In genomic region chr17:29090776-29091175, GRCm38 (mm10) we compare ENCODE assay signal across 8 mouse cellular contexts. TPM values are rescaled to one million over a fixed set of nuclear protein-coding genes. Genes with fewer than 3 reads are reported as not detected.
DNase-seq lines count a peak whose midpoint lies in the region; ATAC-seq and TF ChIP-seq lines count a peak whose summit lies in the region.

TSS of gene Cdkn1a (plus strand) at chr17:29090976.

- peaks cover 14% of the 10 kb centered on the region for H3K4me1 ChIP-seq in neural tube, embryonic 11.5 days (ENCODE audit: control insufficient read depth, insufficient read depth, low read length)
- H3K4me1 ChIP-seq in brown adipose tissue, adult 24 weeks (ENCODE audit: control insufficient read depth, insufficient read depth, insufficient read length, low read length) = no peaks in the 10 kb centered on the region
- no peaks in the 10 kb centered on the region for H3K4me1 ChIP-seq in heart, adult 2 months (ENCODE audit: control insufficient read depth, insufficient read depth, low read length)
- H3K4me1 ChIP-seq in neural tube, embryonic 15.5 days = peaks cover 23% of the 10 kb centered on the region

- TF ChIP-seq POLR2A in heart, adult 2 months (IDR thresholded peaks at IDR 0.05; ENCODE audit: insufficient read depth, low read depth, low read length) = no peak

- H3K9me3 ChIP-seq in neural tube, embryonic 11.5 days (ENCODE audit: control insufficient read depth, low read length) = no peaks in the 10 kb centered on the region
- H3K9me3 ChIP-seq in neural tube, embryonic 15.5 days (replicated peaks) = no peaks in the 10 kb centered on the region

- H3K4me3 ChIP-seq in neural tube, embryonic 11.5 days (ENCODE audit: low read depth, low read length) = no peak within 1 kb of the TSS
- no peak within 1 kb of the TSS for H3K4me3 ChIP-seq in brown adipose tissue, adult 24 weeks (ENCODE audit: insufficient read depth, low read depth, low read length)
- no peak within 1 kb of the TSS for H3K4me3 ChIP-seq in heart, adult 2 months
- H3K4me3 ChIP-seq in neural tube, embryonic 15.5 days (replicated peaks) = no peak within 1 kb of the TSS

- ATAC-seq in neural tube, embryonic 11.5 days (ENCODE audit: insufficient read depth, low FRiP score, low TSS enrichment) = no peak
- ATAC-seq in neural tube, embryonic 15.5 days (ENCODE audit: low FRiP score) = no peak
- no peak for ATAC-seq in erythroid progenitor cell, adult 5-6 weeks (replicated peaks; ENCODE audit: low FRiP score, poor library complexity, severe bottlenecking)

- no peaks in the 10 kb centered on the region for H3K79me2 ChIP-seq in heart, adult 2 months (replicated peaks; ENCODE audit: control insufficient read depth, insufficient read depth, low read length)

- DNase-seq in neural tube, embryonic 11.5 days (ENCODE audit: low spot score) = no peak
- DNase-seq in neural tube, embryonic 10.5 days (ENCODE audit: extremely low spot score, low spot score) = no peak
- DNase-seq in heart, adult 2 months = peak in 1 of 2 experiments; percentile 19
- no peak for DNase-seq in left cerebral cortex, postnatal 10 days (ENCODE audit: extremely low spot score in 1 of 2, low spot score in 2 of 2)
- no peak for DNase-seq in embryo, embryonic 10 days (ENCODE audit: low spot score)

- no peak for TF ChIP-seq EP300 in heart, adult 2 months (IDR thresholded peaks at IDR 0.05; ENCODE audit: insufficient read depth, low read depth, low read length)

- intact Hi-C loops in heart, adult 2 months (cut with DNase I) = loop anchor here (1.0 kb wide), 1 partner anchor 10 kb away; no protein-coding TSS in a partner anchor
- intact Hi-C loops in left cerebral cortex, postnatal 10 days (cut with DNase I) = no loop called here

- no peak for TF ChIP-seq CTCF in heart, adult 2 months (IDR thresholded peaks at IDR 0.05)

- H3K36me3 ChIP-seq in neural tube, embryonic 11.5 days (ENCODE audit: control insufficient read depth, insufficient read depth, low read length) = no peaks in the 10 kb centered on the region
- no peaks in the 10 kb centered on the region for H3K36me3 ChIP-seq in heart, adult 2 months (ENCODE audit: control insufficient read depth, insufficient read depth, low read length)
- H3K36me3 ChIP-seq in neural tube, embryonic 15.5 days = no peaks in the 10 kb centered on the region

- peaks cover 16% of the 10 kb centered on the region for H3K27me3 ChIP-seq in neural tube, embryonic 11.5 days (ENCODE audit: control insufficient read depth, insufficient read depth, low read length)
- no peaks in the 10 kb centered on the region for H3K27me3 ChIP-seq in heart, adult 2 months (ENCODE audit: control insufficient read depth, insufficient read depth, low read length)
- peaks cover 11% of the 10 kb centered on the region; the same call in 1 of the 2 replicates for H3K27me3 ChIP-seq in neural tube, embryonic 15.5 days (replicated peaks)

- no peak within 1 kb of the TSS for H3K27ac ChIP-seq in neural tube, embryonic 11.5 days (ENCODE audit: low read depth, low read length)
- H3K27ac ChIP-seq in brown adipose tissue, adult 24 weeks (replicated peaks; ENCODE audit: low read depth, low read length) = no peak within 1 kb of the TSS
- no peak within 1 kb of the TSS; the same call in 1 of the 2 replicates for H3K27ac ChIP-seq in heart, adult 2 months
- no peak within 1 kb of the TSS for H3K27ac ChIP-seq in neural tube, embryonic 15.5 days (replicated peaks)

- WGBS in neural tube, embryonic 11.5 days = 82% methylated on average over 3 of the region's 3 CpGs
- 83% methylated on average over 3 of the region's 3 CpGs for WGBS in heart, adult 2 months
- WGBS in neural tube, embryonic 15.5 days = 84% methylated on average over 3 of the region's 3 CpGs

- H3K4me2 ChIP-seq in neural tube, embryonic 11.5 days (ENCODE audit: low read depth) = no peak within 1 kb of the TSS
- no peak within 1 kb of the TSS for H3K4me2 ChIP-seq in neural tube, embryonic 15.5 days

- H3K9ac ChIP-seq in neural tube, embryonic 11.5 days (ENCODE audit: low read length) = no peak within 1 kb of the TSS
- H3K9ac ChIP-seq in heart, adult 2 months (ENCODE audit: low read depth, low read length) = no peak within 1 kb of the TSS
- H3K9ac ChIP-seq in neural tube, embryonic 15.5 days (replicated peaks) = no peak within 1 kb of the TSS

RNA-seq across cellular contexts. Expression of gene Cdkn1a, which starts in this region (rescaled TPM):
- 35.0 and 45.3 TPM in 2 replicates for polyA plus RNA-seq in neural tube, embryonic 11.5 days (2014; fragmentation: Nextera tagmentation; extraction: Ambion mirVana)
- 36.2 and 74.0 TPM in 2 replicates for polyA plus RNA-seq in brown adipose tissue, adult 24 weeks (2012; ENCODE audit: insufficient read depth, insufficient read length, missing spikeins)
- 100 to 1,000 TPM in 1 of 2 experiments, 10 to 100 TPM in 1; 56.4 to 156 TPM for total RNA-seq in heart, adult 2 months (2021)
- polyA plus RNA-seq in heart, adult 2 months (2012; rRNA removed) = 30.4 and 37.3 TPM in 2 replicates
- total RNA-seq in left cerebral cortex, postnatal 10 days (2021) = 10 to 100 TPM; 34.2 to 40.4 TPM
- polyA plus RNA-seq in neural tube, embryonic 15.5 days (2015; fragmentation: Nextera tagmentation; extraction: Ambion mirVana) = 99.0 and 99.7 TPM in 2 replicates
- total RNA-seq in erythroid progenitor cell, adult 5-6 weeks (2015; ENCODE audit: low replicate concordance) = 0.84 and 2.5 TPM in 2 replicates
- total RNA-seq in erythroid progenitor cell, adult 5-6 weeks (2017; ENCODE audit: low replicate concordance) = 2.3 TPM in 1 of 2 replicates, not detected in the other

Comparison
In these comparisons a context has a peak if more than half of its experiments do, and no peak if none do; other contexts are left out.
1. RNA of gene Cdkn1a (total RNA-seq): 56.4 to 156 TPM in heart, adult 2 months and 34.2 to 40.4 TPM in left cerebral cortex, postnatal 10 days; 0.84 to 2.5 TPM in erythroid progenitor cell, adult 5-6 weeks; every median in the first group is over 4 times any median in the second.